Mouse (Mus musculus) thymus, postnatal 10 days (tissue): Measurements from ENCODE around the gene Zbtb25.

Experiments
- DNase-seq, 2 experiments: peaks; one replicate each; pipeline ENCODE4 v3.0.0; 2021; ENCODE audit warnings: low spot score in 2 of 2

Gene Zbtb25

DNA sequence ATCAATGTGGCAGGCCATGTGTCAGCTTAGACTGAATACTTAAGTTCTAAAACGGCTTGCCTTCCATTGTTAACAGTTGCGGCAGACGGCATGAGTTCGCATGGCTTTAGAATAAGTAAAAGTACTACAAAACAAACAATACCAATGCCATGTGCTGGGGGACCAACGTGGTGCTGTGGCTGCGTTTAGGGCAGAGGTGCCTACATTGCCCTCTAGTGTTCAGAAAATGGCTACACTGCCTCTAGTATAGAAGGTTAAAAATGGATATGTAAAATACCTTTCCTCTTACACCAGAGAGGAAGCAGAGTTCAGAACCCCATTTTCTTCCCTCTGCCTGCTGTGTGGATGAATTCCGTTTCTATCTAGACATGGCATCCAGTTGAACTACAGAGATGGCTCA, 7.2 kb upstream of the Zbtb25 start:
- DNase-seq, result peak; percentile 37 to 65

DNA sequence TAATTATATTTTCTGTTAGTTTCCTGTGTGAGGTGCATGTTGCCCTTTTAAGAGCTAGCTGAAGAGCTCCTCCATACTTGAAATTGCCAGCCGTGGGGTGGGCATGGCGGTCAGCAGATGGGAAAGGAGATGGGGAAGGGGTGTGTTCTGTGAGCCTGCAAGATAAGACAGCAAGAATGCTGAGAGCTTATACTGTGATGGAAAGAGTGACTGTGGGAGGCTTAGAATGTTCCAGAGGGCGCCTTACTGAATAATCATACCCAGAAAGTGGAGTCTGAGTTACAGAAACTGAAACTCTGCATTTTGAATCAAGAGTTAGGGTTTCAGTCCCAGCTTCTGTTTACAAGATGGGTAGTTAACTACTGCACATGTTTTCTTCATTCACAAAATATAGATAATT, 6.1 kb upstream of the Zbtb25 start:
- DNase-seq, result no peak

DNA sequence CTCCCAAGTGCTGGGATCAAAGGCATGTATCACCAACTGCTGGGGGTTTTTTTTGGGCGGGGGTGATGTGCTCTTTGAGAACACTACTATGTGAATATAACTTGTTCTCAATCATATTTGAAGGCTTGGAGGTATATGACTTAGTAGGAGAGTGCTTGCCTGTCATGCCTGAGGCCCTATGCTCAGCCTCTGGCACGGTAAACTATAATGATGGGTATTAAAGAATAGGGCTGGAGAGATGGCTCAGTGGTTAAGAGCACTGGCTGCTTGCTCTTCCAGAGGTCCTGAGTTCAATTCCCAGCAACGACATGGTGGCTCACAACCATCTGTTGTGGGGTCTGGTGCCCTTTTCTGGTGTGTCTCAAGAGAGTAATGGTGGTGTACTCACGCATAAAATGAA, 5.5 kb upstream of the Zbtb25 start:
- DNase-seq, result no peak

DNA sequence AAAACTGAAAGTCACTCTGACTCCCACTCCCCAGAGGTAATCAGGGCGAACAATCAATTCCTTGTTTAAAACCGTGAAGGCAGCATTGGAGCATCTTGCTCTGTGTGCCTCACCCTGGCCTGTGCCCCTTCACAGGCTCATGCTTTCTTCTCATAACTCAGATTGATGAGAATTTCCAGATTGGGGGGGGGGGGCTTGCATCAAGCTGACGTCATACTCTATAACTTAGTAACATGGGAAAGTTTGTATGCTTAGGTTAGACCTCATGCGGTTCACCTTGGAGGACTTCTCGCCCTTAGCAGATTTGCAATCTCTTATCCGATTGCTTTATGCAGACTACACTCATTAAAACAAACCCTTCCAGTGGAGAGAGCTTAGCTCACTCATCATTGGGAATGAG, 4.6 kb upstream of the Zbtb25 start:
- no peak for DNase-seq

DNA sequence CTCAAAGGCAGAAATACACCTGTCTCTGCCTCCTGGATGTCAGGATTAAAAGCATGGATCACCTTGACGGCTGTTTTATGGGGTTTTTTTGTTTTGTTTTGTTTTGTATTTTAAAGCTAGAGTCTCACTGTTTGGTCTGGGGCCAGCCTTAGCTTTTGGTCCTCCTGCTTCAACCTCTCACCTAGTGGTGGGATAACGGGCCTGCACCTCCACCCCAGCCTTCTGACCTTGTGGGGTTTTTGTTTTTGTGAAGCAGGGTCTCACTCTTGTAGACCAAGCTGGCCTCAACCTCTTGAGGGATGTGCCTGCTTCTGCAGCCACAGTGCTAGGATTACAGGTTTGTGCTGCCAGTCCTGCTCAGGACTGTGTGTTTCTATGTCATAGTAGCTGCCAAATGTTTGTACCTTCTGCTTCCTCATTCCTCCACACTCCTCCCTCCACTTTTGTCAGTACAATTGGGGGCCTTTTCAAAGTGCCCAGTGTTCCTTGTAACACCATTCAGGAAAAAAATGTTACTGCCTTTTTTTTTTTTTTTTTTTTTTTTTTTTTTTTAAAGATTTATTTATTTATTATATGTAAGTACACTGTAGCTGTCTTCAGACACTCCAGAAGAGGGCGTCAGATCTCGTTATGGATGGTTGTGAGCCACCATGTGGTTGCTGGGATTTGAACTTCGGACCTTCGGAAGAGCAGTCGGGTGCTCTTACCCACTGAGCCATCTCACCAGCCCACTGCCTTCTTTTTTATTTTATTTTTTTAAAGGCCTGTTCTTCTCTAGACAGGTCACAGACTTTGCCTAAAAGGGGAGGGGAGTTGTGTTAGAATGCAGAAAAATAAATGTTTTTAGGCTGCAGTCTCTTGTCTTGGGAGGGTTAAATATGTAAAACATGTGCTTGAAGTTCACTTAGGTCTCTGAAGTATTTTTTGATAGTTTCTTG, 3.7 kb upstream of the Zbtb25 start:
- DNase-seq, result peak in 1 of 2 experiments; percentile 50

DNA sequence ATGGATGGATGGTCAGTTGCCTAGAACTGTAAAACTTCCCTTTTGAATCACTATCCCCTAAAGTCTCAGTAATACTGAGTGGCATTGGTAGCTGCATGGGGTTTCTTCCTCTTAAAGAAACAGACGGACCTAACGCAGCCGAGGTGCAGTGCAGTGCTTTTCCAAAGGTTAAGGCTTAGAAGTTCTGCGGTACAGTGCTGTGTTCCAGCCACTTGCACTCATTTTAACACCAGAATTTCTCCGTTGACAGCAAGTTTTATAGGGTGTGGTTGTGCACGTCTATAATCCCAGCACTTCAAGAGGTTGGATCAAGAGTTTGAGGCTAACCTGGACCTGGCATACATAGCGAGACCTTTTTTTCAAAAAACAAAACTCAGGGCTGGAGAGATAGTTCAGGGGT, 2.6 kb upstream of the Zbtb25 start:
- DNase-seq, result no peak

DNA sequence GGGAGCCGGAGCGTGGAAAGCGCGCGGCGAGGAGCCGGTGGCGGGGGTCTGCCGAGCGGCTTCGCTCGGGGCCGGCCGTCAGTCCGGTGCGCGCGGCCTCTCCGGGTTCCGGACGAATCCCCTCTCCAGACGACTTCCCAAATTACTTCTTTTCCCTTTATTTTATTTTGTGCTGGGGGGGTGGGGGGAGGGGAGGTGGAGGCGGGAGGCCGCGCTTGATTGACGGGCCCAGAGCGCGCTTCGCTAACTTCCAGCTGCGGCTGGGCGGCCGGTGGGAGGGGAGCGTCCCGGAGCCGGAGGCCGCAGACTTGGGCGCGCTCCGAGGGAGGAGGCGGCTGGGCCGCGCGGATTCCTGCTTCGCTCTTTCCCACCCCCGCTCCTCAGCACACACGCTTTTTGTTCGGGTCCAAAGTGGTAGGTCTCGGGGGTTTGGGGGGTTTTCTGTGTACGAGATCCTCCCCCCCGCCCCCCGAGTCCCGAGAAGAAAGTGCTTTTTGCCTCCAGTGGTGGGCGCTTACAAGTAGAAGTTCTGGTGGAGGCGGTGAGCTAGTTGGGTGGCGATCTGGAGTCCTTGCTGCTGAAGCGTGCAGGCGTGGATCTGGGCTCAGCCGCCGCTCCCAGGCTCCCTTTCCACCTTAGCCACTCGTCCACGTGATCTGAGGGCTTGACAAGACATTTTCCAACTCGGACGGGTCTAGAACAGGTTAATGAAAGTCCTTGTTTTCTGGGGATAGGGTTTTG, 1.6 kb upstream of the Zbtb25 start:
- peak; percentile 73 for DNase-seq

DNA sequence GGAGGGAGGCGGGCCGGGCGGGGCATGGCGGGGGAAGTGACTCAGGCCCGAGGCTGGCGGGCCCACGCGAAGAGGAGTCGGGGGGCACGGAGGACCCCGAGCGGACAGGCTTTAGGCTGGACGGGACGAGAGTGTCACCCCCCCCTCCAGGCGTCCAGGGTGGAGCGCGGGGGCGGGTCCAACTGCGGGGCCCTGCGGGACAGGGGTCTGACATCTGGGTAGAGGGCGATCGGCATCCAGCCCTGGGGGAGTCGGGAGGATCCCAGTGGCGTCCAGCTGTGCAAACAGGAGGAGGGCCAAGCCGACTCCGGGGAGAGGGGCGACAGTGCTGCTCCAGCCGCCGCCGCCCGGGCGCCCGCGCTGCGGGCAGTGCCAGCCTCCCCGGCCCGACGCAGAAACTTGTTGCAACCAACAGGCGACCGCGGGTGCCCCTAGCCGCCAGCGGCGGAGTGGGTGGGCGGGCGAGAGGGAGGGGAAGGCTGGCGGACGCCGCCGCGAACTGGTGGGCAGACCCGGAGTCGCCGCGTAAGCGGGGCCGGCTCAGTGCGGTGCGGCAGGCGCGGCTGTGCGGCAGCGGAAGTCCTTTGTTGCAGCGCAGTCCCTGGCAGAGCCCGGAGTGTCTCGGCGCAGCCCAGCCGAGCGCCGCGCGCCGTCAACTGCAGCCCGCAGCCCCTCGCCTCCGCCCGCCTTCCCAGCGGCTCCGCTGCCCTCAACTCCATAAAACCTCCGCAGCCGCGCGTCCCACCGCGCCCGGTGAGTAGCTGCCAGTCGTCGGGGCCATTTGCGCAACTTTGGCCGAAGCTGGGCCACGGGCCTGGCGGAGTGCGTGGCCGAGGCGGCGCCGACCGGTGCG, 802 bp upstream of the Zbtb25 start, which contains the start of gene Zbtb1:
Gene Zbtb1, plus strand, starts transcription at position 289 of the 853 bp plus-strand sequence.
- peak; percentile 78 to 80 for DNase-seq

DNA sequence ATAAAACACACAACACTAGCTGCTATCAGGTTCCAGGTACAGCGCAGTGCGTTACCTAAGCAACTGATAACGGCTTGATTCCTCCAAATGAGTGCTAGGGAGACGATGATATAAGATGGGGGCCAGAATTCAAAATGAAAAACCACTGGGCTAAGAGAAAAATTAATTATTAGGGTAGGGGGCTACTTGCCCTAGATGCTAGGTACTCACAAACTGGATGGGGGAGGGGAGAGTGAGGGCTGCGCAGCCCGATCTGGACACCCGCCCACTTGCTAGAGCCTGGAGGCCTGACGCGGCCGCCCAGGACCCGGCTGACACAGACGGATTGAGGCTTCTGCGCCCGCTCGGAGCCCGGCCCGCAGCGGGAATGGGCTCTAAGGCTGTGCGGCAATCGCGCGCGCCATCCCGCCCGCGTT, 604 bp downstream of the Zbtb25 start:
- peak; percentile 26 to 43 for DNase-seq

DNA sequence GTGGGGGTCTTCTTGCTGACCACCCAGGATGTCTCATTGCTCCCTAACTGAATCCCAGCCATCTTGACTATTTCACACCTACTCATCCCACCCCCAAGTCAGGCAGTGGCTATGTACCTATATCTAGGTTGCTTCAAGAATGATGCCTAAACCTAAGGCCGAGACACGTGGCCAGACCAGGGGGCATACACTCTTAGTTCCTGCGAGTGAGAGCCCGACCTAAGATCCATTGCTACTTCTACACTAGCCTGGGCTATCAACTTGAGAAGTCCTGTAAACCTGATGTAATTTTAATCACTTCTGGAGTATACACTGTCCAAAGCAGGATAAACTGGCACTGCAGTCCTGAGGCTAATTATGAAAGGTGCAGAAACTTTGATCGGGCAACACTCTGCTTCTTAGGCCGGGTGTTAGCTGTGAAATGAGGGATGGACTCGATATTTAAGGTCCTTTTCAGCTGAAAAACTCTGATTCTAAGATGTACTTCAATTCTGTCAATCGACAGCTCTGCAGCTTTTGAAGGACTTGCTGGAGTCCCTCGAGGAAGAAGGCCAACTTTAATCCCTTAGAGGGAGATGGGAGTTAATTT, 1.1 kb downstream of the Zbtb25 start:
- DNase-seq, result no peak

DNA sequence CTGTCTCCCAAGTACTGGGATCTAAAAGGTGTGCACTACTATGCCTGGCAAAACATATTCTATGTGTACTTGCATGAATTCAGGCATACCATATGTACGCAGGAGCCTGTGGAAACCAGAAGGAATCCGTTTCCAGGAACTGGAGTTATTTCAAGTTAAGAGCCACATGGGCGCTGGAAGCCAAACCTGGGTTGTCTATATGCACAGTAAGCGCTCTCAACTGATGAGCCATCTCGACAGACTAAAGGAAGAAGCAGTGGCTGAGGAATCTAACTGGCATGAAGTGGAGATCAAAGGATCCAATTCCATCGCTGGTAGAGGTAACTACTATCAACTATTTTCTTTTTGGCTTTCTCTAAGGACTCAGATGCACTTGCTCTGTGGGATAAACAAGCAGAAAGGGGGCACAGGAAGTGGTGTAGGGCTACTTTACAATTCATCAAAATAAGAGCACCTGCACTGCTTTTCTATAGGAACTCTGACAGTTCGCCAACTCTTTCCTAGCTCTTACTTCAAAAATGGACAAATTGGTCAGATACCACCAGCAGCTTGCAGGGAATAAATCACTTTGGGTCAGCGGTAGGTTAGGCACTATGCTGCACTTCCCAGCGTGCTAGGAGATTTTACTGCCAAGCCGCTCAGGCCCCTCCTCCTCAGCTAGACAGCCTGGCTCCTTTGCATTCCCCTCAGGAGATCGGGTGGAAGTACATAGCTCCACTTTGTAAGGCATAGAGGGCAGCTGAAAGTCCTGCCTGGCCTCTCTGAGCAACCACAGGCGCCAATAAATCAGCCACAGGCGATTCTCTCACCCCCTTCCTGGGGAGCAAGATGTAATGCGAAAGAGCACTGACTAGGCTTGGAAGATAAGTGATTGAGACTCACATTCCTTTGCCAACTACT, 2.1 kb downstream of the Zbtb25 start:
- peak in 1 of 2 experiments; percentile 51 for DNase-seq

DNA sequence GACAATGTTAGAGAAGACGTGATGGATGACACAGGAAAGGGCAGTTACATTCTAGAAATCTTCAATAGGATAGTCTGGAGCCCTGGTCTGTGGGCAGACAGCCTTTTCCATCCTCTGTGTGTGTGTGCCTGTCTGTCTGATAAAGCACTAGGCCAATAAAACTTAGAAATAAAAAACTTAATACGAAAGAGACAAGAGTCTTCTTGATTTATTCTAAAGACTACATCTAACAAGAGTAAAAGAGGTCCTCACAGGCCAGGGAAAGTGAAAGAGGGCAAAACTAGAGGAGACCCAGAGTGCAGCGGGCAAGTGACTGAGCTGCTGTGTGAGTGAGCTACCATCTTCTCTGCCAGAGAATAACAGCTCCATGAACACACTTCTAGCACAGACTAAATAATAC, 3.1 kb downstream of the Zbtb25 start:
- DNase-seq, result no peak

DNA sequence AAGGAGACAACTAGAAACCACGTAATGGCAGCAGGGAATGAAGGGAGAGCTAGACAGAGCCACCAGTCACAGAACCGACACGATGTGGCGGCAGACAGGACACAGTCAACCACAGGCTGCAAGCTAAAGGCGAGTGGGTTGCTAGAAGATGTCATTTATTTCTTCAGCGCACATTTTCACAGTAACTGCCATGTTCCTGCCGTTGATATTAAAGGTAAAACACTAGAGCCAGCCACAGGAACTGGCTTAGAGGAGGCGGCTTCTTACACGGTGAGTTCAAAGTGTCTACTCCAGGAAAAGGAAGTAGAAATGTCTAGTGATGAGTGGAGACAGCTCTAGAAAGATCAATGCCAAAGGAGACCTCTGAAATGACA, 7.1 kb downstream of the Zbtb25 start:
- DNase-seq, result peak; percentile 35 to 38

DNA sequence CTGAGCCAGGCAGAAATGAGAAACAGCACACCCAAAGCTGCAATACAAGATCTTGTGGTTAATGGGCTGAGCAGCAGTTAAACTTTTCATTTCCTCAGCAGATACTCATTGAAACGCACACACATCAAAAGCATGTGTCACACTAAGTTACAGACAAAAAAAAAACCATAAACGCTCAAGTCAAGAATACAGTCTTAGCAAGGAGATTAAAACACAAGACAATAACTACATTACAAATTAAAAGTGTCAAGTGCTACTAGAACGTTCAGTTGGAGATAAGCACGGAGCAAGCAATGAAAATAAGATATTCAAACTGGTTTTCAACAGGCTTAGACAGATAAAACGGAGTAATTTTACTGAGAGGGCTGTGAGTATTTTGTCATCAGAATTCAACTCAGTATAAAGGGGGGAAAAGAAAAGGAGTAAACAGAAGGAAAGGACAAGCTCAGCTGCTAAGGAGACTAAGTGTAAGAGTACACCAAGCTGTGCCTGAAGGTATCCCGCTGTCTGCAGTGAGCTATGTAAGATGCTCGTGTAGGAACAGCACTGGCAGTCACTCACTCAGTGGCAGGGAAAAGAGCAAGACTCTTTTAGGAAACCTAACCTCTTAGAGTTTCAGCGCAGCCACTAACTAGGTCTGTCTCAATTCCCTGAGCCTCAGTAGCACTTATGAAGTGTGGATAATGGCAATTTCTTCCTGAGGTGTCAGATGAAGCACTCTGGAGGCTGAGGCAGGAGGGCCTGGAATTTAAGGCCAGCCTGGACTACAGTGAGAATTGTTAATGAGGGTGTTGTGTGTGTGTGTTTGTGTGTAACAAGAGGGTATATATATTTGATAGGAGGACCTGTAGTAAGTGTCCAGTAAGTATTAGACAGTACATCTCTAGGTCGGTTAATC, 7.7 kb downstream of the Zbtb25 start:
- DNase-seq, result no peak

DNA sequence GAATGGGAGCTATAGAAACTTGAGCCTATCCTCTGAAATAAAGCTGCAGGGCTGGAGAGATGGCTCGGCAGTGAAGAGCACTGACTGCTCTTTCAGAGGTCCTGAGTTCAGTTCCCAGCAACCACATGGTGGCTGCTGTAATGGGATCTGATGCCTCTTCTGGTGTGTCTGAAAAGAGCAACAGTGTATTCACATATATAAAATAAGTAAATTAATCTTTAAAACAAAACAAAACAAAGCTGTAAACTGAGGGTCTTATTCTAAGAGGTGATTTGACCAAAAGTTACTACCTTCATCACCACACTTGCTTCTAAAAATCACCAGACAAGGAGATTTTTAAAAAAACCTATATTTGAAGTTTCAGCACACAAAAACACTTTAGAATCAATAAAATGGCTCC, 8.5 kb downstream of the Zbtb25 start:
- no peak for DNase-seq

DNA sequence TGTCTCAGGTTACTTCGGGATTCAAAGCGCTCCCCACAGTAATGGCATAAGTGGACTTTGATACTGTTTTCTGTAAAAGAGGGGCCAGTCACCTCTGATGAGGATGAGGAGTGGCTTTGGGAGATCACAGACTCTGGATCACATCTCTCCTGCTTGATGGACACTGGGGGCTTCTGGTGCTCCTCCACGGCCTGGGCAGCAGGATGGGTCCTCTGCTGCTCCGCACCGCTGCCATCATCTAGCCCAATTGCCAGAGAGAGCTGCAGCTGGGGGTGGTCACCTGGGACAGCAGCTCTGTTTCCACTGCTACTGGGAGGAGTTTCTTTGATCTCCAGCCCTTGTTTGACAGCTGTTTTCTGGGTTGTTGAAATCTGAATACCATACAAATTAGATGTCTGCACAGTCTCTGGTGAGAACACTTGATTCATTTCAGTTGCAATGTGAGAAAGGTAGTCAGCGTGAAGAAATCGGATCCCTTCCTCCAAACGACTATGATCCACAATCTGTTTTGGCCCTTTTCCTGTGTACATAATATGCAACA, 19.7 kb downstream of the Zbtb25 start:
- no peak for DNase-seq

DNA sequence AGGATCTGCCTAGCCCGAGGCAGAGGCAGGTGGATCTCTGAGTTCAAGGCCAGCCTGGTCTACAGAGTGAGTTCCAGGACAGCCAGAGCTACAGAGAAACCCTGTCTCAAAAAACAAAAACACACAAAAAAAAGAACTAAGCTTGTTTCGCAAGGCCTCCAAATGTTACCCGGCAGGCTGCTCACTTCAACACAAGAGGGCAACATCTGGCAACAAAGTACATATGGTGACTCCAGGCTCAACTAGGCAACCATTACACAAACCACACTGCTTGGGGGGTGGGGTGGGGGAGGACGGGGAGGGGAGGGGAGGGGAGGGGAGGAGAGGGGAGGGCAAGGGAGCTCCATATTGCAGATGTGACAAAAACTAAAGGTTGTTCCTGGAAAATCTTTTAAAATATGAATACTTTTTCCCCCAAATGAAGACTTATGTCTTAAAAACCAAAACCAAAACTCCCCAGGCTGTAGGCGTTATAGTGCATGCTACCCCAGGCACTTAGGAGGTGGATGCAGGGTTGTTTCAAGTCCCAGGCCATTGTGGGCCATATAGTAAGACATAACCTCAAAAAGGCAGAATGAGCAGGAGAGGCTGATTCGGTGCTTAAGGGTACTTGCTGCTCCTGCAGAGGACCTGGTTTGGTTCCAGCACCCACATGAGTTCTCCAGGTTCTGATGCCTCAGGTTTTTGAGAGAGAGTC, 23.5 kb downstream of the Zbtb25 start:
- peak; percentile 40 to 48 for DNase-seq

DNA sequence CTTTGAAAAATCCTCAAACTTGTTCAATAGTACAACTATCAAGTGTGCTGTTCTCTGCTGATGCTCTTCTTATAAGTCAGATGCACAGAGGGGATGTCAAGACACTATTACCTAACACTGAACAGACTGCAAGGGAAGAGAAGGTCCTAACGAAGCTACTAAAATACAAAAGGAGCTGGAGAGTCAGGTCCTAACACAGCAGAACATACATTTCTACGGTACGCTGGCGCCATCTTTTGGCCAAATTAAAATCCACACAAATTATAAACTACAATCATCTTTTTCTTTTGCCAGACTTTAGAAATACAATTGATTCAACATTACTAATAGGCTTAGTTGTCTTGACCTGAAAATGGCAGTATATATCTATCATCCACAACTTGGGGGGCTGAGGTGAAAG, 28.3 kb downstream of the Zbtb25 start:
- DNase-seq, result peak in 1 of 2 experiments; percentile 63
